ENCODE assay signal across 10 mouse cellular contexts in the genomic region with DNA sequence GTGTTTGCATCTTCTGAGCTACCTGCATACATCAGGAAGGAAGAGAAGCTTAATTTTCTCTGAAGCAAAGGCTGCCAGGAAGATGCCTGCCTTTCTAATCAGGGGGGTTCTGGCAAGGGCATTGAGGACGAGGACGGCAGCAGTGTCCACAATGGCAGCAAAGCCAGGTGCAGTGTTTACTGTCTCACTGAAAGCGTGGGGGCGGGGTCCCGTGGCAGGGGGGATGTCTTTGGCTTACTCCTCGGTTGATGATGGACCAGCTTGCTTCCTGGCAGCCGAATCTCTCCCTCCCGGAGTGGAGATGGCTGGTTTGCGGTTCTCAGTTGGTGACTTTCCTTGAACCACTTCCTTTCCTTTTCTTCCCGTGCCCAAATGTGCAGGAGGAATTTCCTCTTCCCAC.
DNase-seq lines count a peak whose midpoint lies in the region; ATAC-seq and TF ChIP-seq lines count a peak whose summit lies in the region.
"Had no signal": no experiment of that assay in that cellular context is flagged by ENCODE, and none has a peak within 500 bp of the region (broad histone marks: within the 10 kb centered on the region; RNA-seq: fewer than 3 reads in every experiment).

No protein-coding gene starts in this region.

- peaks cover 4% of the 10 kb centered on the region for H3K36me3 ChIP-seq in heart, adult 2 months (ENCODE audit: control insufficient read depth, insufficient read depth, low read length)
- no peaks in the 10 kb centered on the region for H3K36me3 ChIP-seq in lung, embryonic 14.5 days (ENCODE audit: insufficient read depth)
- H3K36me3 ChIP-seq in hindbrain, embryonic 16.5 days (ENCODE audit: control insufficient read depth, insufficient read depth, low read length): no peaks in the 10 kb centered on the region

- TF ChIP-seq POLR2A in heart, adult 2 months (IDR thresholded peaks at IDR 0.05; ENCODE audit: insufficient read depth, low read depth, low read length): no peak

- 12% methylated on average over 10 of the region's 10 CpGs for WGBS in heart, adult 2 months
- WGBS in lung, embryonic 14.5 days: 37% methylated on average over 10 of the region's 10 CpGs
- WGBS in hindbrain, embryonic 16.5 days: 23% methylated on average over 10 of the region's 10 CpGs

- H3K4me1 ChIP-seq in heart, adult 2 months (ENCODE audit: control insufficient read depth, insufficient read depth, low read length): peaks cover 63% of the 10 kb centered on the region
- peaks cover 12% of the 10 kb centered on the region for H3K4me1 ChIP-seq in lung, embryonic 14.5 days (ENCODE audit: insufficient read depth)
- peaks cover 38% of the 10 kb centered on the region for H3K4me1 ChIP-seq in hindbrain, embryonic 16.5 days (ENCODE audit: control insufficient read depth, insufficient read depth, low read depth, low read length)

- no peak for TF ChIP-seq EP300 in heart, adult 2 months (IDR thresholded peaks at IDR 0.05; ENCODE audit: insufficient read depth, low read depth, low read length)

- H3K4me3 ChIP-seq in heart, adult 2 months: no peak overlapping the region
- H3K4me3 ChIP-seq in lung, embryonic 14.5 days (ENCODE audit: low read depth, low read length): no peak overlapping the region
- H3K4me3 ChIP-seq in hindbrain, embryonic 16.5 days (ENCODE audit: low read length): no peak overlapping the region

- no peak for ATAC-seq in lung, embryonic 14.5 days (ENCODE audit: insufficient read depth)
- ATAC-seq in hindbrain, embryonic 16.5 days: no peak

- DNase-seq in heart, adult 2 months: no peak
- no peak for DNase-seq in heart, adult 18-20 months
- DNase-seq in lung, embryonic 14.5 days: peak; percentile 24
- DNase-seq in lung, postnatal 25 days (ENCODE audit: low spot score): no peak
- peak; percentile 65 to 69 for DNase-seq in cerebellum, adult 18-20 months
- no peak for DNase-seq in embryo, embryonic 9.5 days (ENCODE audit: extremely low spot score)
- DNase-seq in gastrocnemius, postnatal 10 days: no peak
- DNase-seq: lung, postnatal 4 days; right cerebral cortex, postnatal 14 days had no signal

- peaks cover 1% of the 10 kb centered on the region; the same call in 1 of the 2 replicates for H3K79me2 ChIP-seq in heart, adult 2 months (replicated peaks; ENCODE audit: control insufficient read depth, insufficient read depth, low read length)

- intact Hi-C loops in heart, adult 2 months (cut with DNase I): loop anchor here (5.0 kb wide), 1 partner anchor 75 kb away; no protein-coding TSS in a partner anchor

- no peak overlapping the region; the same call in 1 of the 2 replicates for H3K27ac ChIP-seq in heart, adult 2 months
- H3K27ac ChIP-seq in lung, embryonic 14.5 days (ENCODE audit: low read depth): no peak overlapping the region
- peak overlapping the region; percentile 60 for H3K27ac ChIP-seq in hindbrain, embryonic 16.5 days (ENCODE audit: low read depth, low read length)

- no peaks in the 10 kb centered on the region for H3K9me3 ChIP-seq in lung, embryonic 14.5 days (ENCODE audit: low read depth, low read length)
- H3K9me3 ChIP-seq in hindbrain, embryonic 16.5 days (ENCODE audit: control insufficient read depth, low read length): no peaks in the 10 kb centered on the region

- H3K4me2 ChIP-seq in lung, embryonic 14.5 days: peak overlapping the region; percentile 3; the same call in 1 of the 2 replicates
- H3K4me2 ChIP-seq in hindbrain, embryonic 16.5 days (ENCODE audit: low read length): peak overlapping the region; percentile 15

- H3K9ac ChIP-seq in heart, adult 2 months (ENCODE audit: low read depth, low read length): 0 out of 2 replicates have a peak overlapping the region, but pooled peaks have one; percentile 5
- no peak overlapping the region for H3K9ac ChIP-seq in lung, embryonic 14.5 days
- peak overlapping the region; percentile 24; the same call in 1 of the 2 replicates for H3K9ac ChIP-seq in hindbrain, embryonic 16.5 days (ENCODE audit: low read depth, low read length)

- TF ChIP-seq CTCF in heart, adult 2 months (IDR thresholded peaks at IDR 0.05): no peak
- no peak for TF ChIP-seq CTCF in lung, embryonic 14.5 days (IDR thresholded peaks at IDR 0.05; ENCODE audit: low read depth)

- H3K27me3 ChIP-seq in heart, adult 2 months (ENCODE audit: control insufficient read depth, insufficient read depth, low read length): no peaks in the 10 kb centered on the region
- no peaks in the 10 kb centered on the region for H3K27me3 ChIP-seq in lung, embryonic 14.5 days (ENCODE audit: insufficient read depth, low read length)
- no peaks in the 10 kb centered on the region for H3K27me3 ChIP-seq in hindbrain, embryonic 16.5 days (replicated peaks; ENCODE audit: control insufficient read depth, insufficient read depth, low read length)

Comparison
In these comparisons a context has a peak if more than half of its experiments do, and no peak if none do; other contexts are left out.
1. DNase-seq: peak in lung, embryonic 14.5 days (single experiment) and cerebellum, adult 18-20 months (2 of 2); none in heart, adult 2 months (0 of 2), heart, adult 18-20 months (0 of 2), lung, postnatal 25 days (single experiment), embryo, embryonic 9.5 days (single experiment) and gastrocnemius, postnatal 10 days (single experiment).